Mouse (Mus musculus): Measurements from ENCODE around the gene Cdk8. TPM values are rescaled to one million over a fixed set of nuclear protein-coding genes. Genes with fewer than 3 reads are reported as not detected.
A peak's percentile ranks its signal among the peaks of the same experiment; 100 is the strongest.
"Not testable (repeated sequence)": the region's sequence is repeated elsewhere in the genome, so short reads cannot be mapped to it uniquely, and the experiment has no call there.

Cdk8 gene
- 23.4 and 25.8 TPM in 2 replicates for polyA plus RNA-seq (2016; fragmentation: Nextera tagmentation; extraction: Ambion mirVana)

GRCm38 (mm10) chr5:146230864-146231654 lies at the start of gene Cdk8:
Cdk8 (plus strand) TSS chr5:146231230.
- no peaks in the 10 kb centered on the region for H3K36me3 ChIP-seq
- peak within 1 kb of the TSS; percentile 97 for H3K27ac ChIP-seq
- H3K9me3 ChIP-seq = no peaks in the 10 kb centered on the region
- peak; percentile 95 for DNase-seq (ENCODE audit: low spot score)
- H3K4me3 ChIP-seq = peak within 1 kb of the TSS; percentile 89
- H3K4me1 ChIP-seq (replicated peaks) = peaks cover 17% of the 10 kb centered on the region
- under 1% methylated on average over 102 of the region's 102 CpGs for WGBS
- H3K27me3 ChIP-seq (ENCODE audit: insufficient read depth, poor library complexity, severe bottlenecking) = no peaks in the 10 kb centered on the region

GRCm38 (mm10) chr5:146185204-146185603 lies 45.8 kb upstream of the Cdk8 start, which contains the start of gene 1700001J03Rik:
1700001J03Rik (minus strand) TSS chr5:146185304.
- not testable (repeated sequence) for H3K27me3 ChIP-seq (ENCODE audit: insufficient read depth, poor library complexity, severe bottlenecking); H3K36me3 ChIP-seq; H3K4me3 ChIP-seq; DNase-seq (ENCODE audit: low spot score); H3K4me1 ChIP-seq (replicated peaks); H3K27ac ChIP-seq
- H3K9me3 ChIP-seq = peaks cover 36% of the 10 kb centered on the region
- 85% methylated on average over 4 of the region's 4 CpGs for WGBS

DNA sequence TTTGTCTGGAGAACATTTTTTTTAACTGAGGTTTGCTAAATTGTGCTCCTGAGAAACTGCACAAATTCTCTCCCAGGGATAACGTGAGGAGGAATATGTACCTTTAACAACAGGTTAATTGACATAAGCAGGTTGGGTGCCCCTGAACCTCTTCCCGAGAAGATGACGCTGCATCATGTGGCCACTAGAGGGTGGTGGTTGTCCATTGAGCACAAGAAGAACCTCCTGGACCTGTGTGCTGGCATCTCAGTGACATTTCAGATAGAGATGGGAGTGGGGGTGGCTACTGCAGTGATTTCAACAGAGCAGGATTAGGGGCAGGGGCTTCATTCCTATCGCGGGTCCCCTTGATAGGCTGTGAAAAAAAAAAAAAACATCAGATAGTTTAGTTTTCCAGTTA lies 43.6 kb upstream of the Cdk8 start:
- not testable (repeated sequence) for H3K36me3 ChIP-seq; H3K4me1 ChIP-seq (replicated peaks); H3K4me3 ChIP-seq; H3K27ac ChIP-seq; H3K27me3 ChIP-seq (ENCODE audit: insufficient read depth, poor library complexity, severe bottlenecking)
- WGBS = 32% methylated on average over 5 of the region's 5 CpGs
- H3K9me3 ChIP-seq = peaks cover 22% of the 10 kb centered on the region
- DNase-seq (ENCODE audit: low spot score) = peak; percentile 27

DNA sequence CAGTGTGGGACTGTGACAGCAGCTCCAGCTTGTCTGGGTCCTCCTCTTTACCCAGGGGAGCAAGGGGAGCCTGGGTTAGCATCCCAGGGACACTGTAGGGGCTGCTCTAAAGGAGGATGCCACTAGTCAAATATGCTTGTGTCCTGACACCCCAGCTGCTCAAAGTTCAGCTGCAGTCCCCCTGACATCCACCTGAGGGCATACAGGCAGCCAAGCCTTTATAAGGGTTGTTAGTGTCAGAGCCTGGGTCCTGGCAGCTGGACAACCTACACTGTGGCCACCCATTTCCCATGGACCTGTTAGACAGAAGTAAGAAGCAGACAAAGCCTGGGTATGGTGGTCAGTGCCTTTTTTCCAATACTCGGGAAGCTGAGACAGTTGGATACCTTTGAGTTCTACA lies 42.9 kb upstream of the Cdk8 start:
- Histone ChIP-seq H3K27ac (no peak overlapping the region), H3K27me3 (ENCODE audit: insufficient read depth, poor library complexity, severe bottlenecking) (no peaks in the 10 kb centered on the region), H3K4me3 (no peak overlapping the region), H3K36me3 (no peaks in the 10 kb centered on the region), H3K9me3 (peaks cover 18% of the 10 kb centered on the region), H3K4me1 (replicated peaks) (no peaks in the 10 kb centered on the region)
- DNase-seq (ENCODE audit: low spot score) = no peak
- WGBS = 84% methylated on average over 1 of the region's 1 CpGs

- Histone ChIP-seq H3K27ac (no peak overlapping the region), H3K36me3 (no peaks in the 10 kb centered on the region), H3K9me3 (peaks cover 12% of the 10 kb centered on the region), H3K27me3 (ENCODE audit: insufficient read depth, poor library complexity, severe bottlenecking) (no peaks in the 10 kb centered on the region), H3K4me3 (no peak overlapping the region), H3K4me1 (replicated peaks) (no peaks in the 10 kb centered on the region)
- no peak for DNase-seq (ENCODE audit: low spot score)
- WGBS = 88% methylated on average over 7 of the region's 7 CpGs
These were observed 42.3 kb upstream of the Cdk8 start for GRCm38 (mm10) chr5:146188712-146189111.

GRCm38 (mm10) chr5:146190093-146190492 lies 40.9 kb upstream of the Cdk8 start:
- Histone ChIP-seq H3K4me3 (no peak overlapping the region), H3K9me3 (peaks cover 3% of the 10 kb centered on the region; the same call in 1 of the 2 replicates), H3K36me3 (no peaks in the 10 kb centered on the region), H3K4me1 (replicated peaks) (no peaks in the 10 kb centered on the region), H3K27ac (no peak overlapping the region), H3K27me3 (ENCODE audit: insufficient read depth, poor library complexity, severe bottlenecking) (no peaks in the 10 kb centered on the region)
- 75% methylated on average over 4 of the region's 4 CpGs for WGBS
- DNase-seq (ENCODE audit: low spot score) = no peak

GRCm38 (mm10) chr5:146190501-146191269 lies 40.3 kb upstream of the Cdk8 start:
- no peak overlapping the region for H3K27ac ChIP-seq
- H3K9me3 ChIP-seq = no peaks in the 10 kb centered on the region; the same call in 1 of the 2 replicates
- no peaks in the 10 kb centered on the region for H3K4me1 ChIP-seq (replicated peaks)
- DNase-seq (ENCODE audit: low spot score) = no peak
- 53% methylated on average over 3 of the region's 3 CpGs for WGBS
- no peak overlapping the region for H3K4me3 ChIP-seq
- no peaks in the 10 kb centered on the region for H3K36me3 ChIP-seq
- no peaks in the 10 kb centered on the region for H3K27me3 ChIP-seq (ENCODE audit: insufficient read depth, poor library complexity, severe bottlenecking)

DNA sequence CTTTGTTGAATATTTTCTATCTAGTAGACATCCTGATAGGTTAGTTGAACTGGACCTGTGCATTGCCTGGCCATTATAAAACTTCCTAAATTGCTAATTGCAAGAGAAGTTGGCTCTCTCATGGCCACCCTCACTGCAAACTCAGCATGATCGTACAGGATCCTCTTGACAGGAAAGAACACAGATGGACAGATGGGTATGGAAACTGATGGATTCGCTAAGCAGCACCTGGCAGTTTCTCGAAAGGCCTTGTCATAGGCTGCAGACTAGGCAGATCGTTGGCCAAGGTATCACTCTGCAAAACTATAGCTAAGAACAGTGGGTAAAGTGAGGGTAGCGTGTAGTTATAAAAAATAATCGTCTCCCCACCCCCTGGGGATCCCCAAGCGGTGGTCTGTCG lies 37.7 kb upstream of the Cdk8 start:
- no peaks in the 10 kb centered on the region for H3K27me3 ChIP-seq (ENCODE audit: insufficient read depth, poor library complexity, severe bottlenecking)

DNA sequence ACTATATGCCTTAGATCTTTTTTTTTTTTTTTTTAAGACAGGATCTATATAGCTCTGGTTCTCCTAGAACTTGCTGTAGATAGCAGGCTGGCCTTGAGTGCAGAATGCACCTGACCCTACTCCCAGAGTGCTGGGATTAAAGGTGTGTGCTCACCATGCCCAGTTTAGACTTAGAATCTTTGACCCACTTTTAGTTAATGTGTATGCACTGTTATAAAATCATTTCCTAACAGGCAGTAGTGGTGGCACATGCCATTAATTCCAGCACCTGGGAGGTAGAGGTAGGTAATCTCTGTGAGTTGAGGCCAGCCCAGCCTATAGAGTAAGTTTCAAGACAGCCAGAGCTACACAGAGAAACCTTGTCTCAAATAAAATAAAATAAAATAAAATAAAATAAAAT lies 32.0 kb upstream of the Cdk8 start:
- Histone ChIP-seq H3K9me3 (peaks cover 23% of the 10 kb centered on the region; the same call in 1 of the 2 replicates), H3K27ac (no peak overlapping the region), H3K27me3 (ENCODE audit: insufficient read depth, poor library complexity, severe bottlenecking) (no peaks in the 10 kb centered on the region), H3K36me3 (peaks cover 38% of the 10 kb centered on the region), H3K4me3 (no peak overlapping the region), H3K4me1 (replicated peaks) (no peaks in the 10 kb centered on the region)
- no peak for DNase-seq (ENCODE audit: low spot score)

More for the DNA sequence above, 37.7 kb upstream of the Cdk8 start:
- H3K4me3 ChIP-seq = no peak overlapping the region
- H3K27ac ChIP-seq = no peak overlapping the region
- DNase-seq (ENCODE audit: low spot score) = no peak
- H3K36me3 ChIP-seq = 0 out of 2 replicates have a peak, but pooled peaks cover 3% of the 10 kb centered on the region
- no peaks in the 10 kb centered on the region for H3K4me1 ChIP-seq (replicated peaks)
- 85% methylated on average over 8 of the region's 8 CpGs for WGBS
- no peaks in the 10 kb centered on the region; the same call in 1 of the 2 replicates for H3K9me3 ChIP-seq

- H3K4me1 ChIP-seq (replicated peaks) = no peaks in the 10 kb centered on the region
- 81% methylated on average over 2 of the region's 2 CpGs for WGBS
These were observed 31.5 kb upstream of the Cdk8 start for GRCm38 (mm10) chr5:146199540-146199939.

GRCm38 (mm10) chr5:146200580-146200979 lies 30.4 kb upstream of the Cdk8 start:
- H3K4me1 ChIP-seq (replicated peaks) = no peaks in the 10 kb centered on the region
- H3K9me3 ChIP-seq = peaks cover 23% of the 10 kb centered on the region; the same call in 1 of the 2 replicates
- H3K4me3 ChIP-seq = no peak overlapping the region
- peaks cover 53% of the 10 kb centered on the region for H3K36me3 ChIP-seq
- DNase-seq (ENCODE audit: low spot score) = no peak
- H3K27ac ChIP-seq = no peak overlapping the region
- WGBS = 96% methylated on average over 6 of the region's 6 CpGs
- H3K27me3 ChIP-seq (ENCODE audit: insufficient read depth, poor library complexity, severe bottlenecking) = no peaks in the 10 kb centered on the region

More at GRCm38 (mm10) chr5:146199540-146199939, 31.5 kb upstream of the Cdk8 start:
- Histone ChIP-seq H3K9me3 (peaks cover 23% of the 10 kb centered on the region; the same call in 1 of the 2 replicates), H3K36me3 (peaks cover 42% of the 10 kb centered on the region), H3K27me3 (ENCODE audit: insufficient read depth, poor library complexity, severe bottlenecking) (no peaks in the 10 kb centered on the region), H3K4me3 (no peak overlapping the region), H3K27ac (no peak overlapping the region)
- DNase-seq (ENCODE audit: low spot score) = no peak

DNA sequence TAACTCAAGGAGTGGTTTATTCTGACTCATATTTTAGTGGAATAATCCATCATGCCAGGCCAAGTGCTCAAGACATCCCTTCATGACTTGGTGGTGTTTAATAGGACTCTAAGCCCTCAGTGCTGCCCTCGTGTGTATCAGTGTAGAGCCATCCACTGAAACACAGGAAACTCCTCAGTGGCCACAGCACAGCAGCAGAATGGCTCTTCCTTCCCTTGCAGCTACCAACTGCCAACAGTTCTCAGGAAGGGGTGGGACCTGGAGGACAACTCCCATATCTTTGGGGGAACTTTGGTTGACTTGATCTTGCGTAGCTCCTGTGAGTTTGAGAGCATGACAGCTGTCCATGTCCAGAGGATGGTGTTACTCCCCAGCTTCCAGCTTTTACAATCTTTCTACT lies 27.1 kb upstream of the Cdk8 start:
- H3K36me3 ChIP-seq = peaks cover 83% of the 10 kb centered on the region
- H3K4me3 ChIP-seq = no peak overlapping the region
- no peak for DNase-seq (ENCODE audit: low spot score)
- 81% methylated on average over 2 of the region's 2 CpGs for WGBS
- H3K27ac ChIP-seq = no peak overlapping the region
- no peaks in the 10 kb centered on the region for H3K27me3 ChIP-seq (ENCODE audit: insufficient read depth, poor library complexity, severe bottlenecking)
- peaks cover 23% of the 10 kb centered on the region; the same call in 1 of the 2 replicates for H3K9me3 ChIP-seq
- no peaks in the 10 kb centered on the region for H3K4me1 ChIP-seq (replicated peaks)

DNA sequence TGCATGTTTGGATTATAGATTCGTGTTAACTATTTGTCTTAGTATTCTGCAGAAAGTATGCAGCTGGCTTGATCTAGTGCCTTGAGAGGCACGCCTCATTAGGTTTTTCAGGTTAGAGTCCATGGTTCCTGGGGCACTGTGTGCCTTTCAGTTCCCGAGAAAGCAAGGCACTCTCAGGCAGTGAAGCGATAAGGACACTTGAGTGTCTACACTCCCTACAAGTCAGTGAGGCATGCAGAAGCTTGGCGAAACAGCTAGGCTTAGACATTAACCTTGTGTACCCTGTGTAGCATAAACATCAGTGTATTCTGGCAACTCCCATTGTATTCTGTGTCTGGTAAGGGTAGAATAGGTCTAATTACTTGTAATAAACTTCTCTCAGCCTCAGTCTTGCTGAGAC lies 25.5 kb upstream of the Cdk8 start:
- WGBS = 97% methylated on average over 5 of the region's 5 CpGs
- Histone ChIP-seq H3K4me3 (no peak overlapping the region), H3K9me3 (peaks cover 22% of the 10 kb centered on the region; the same call in 1 of the 2 replicates), H3K27me3 (ENCODE audit: insufficient read depth, poor library complexity, severe bottlenecking) (no peaks in the 10 kb centered on the region), H3K27ac (no peak overlapping the region), H3K4me1 (replicated peaks) (no peaks in the 10 kb centered on the region), H3K36me3 (peaks cover 98% of the 10 kb centered on the region)
- no peak for DNase-seq (ENCODE audit: low spot score)

Measured in hindbrain, embryonic 10.5 days (tissue).